Mouse (Mus musculus) MEL (cell line): ENCODE data around the gene Endog. TPM values are rescaled to one million over a fixed set of nuclear protein-coding genes. Genes with fewer than 3 reads are reported as not detected.
A peak's percentile ranks its signal among the peaks of the same experiment; 100 is the strongest.

Experiments
- DNase-seq: peaks from one replicate; pipeline ENCODE4 v3.0.0; 2011; ENCODE audit warnings: low read depth, low spot score
- H3K27ac ChIP-seq: 2 replicates; pipeline ENCODE4 v1.5.1; 2012; ENCODE audit warnings: low read depth, mild to moderate bottlenecking, control low read depth, low read length, moderate library complexity; ENCODE audit not compliant: control insufficient read depth
- H3K27me3 ChIP-seq, 2 experiments: fragments of 150-350 bp in 1 of 2; sonication (generic) in 1 of 2; 2 replicates each; pipeline ENCODE4 v1.6.1; 2012; ENCODE audit warnings: low read length in 2 of 2, mild to moderate bottlenecking in 2 of 2, improper control_type of control experiment in 1 of 2, moderate library complexity in 1 of 2; ENCODE audit not compliant: insufficient read depth in 2 of 2, control insufficient read depth in 1 of 2
- H3K36me3 ChIP-seq, 2 experiments: 2 replicates each; pipeline ENCODE4 v1.6.1; 2012 to 2014; ENCODE audit warnings: low read length in 2 of 2, improper control_type of control experiment in 1 of 2, inconsistent platforms in 1 of 2, mild to moderate bottlenecking in 1 of 2; ENCODE audit not compliant: insufficient read depth in 2 of 2, control insufficient read depth in 1 of 2
- H3K4me1 ChIP-seq, 2 experiments: fragments of 150-350 bp in 1 of 2; sonication (generic) in 1 of 2; 2 replicates each; pipeline ENCODE4 v1.6.1; 2012; ENCODE audit warnings: low read length in 2 of 2, improper control_type of control experiment in 1 of 2, mild to moderate bottlenecking in 1 of 2; ENCODE audit not compliant: insufficient read depth in 2 of 2, control insufficient read depth in 1 of 2
- H3K4me3 ChIP-seq, 2 experiments: fragments of 150-350 bp in 1 of 2; sonication (generic) in 1 of 2; 2 replicates each; pipeline ENCODE4 v1.5.1; 2012; ENCODE audit warnings: low read depth in 2 of 2, low read length in 2 of 2, mild to moderate bottlenecking in 2 of 2, moderate library complexity in 2 of 2, control low read depth in 1 of 2, improper control_type of control experiment in 1 of 2; ENCODE audit not compliant: control insufficient read depth in 1 of 2, insufficient read depth in 1 of 2
- H3K79me2 ChIP-seq: 2 replicates; pipeline ENCODE4 v1.6.1; 2012; ENCODE audit warnings: mild to moderate bottlenecking, low read length, moderate library complexity; ENCODE audit not compliant: control insufficient read depth, poor library complexity, insufficient read depth
- H3K9ac ChIP-seq: 2 replicates; pipeline ENCODE4 v1.6.1; 2012; ENCODE audit warnings: low read depth, mild to moderate bottlenecking, control low read depth, low read length, moderate library complexity; ENCODE audit not compliant: control insufficient read depth, poor library complexity, severe bottlenecking
- H3K9me3 ChIP-seq: fragments of 150-350 bp; sonication (generic); replicated peaks from 2 replicates; pipeline ENCODE4 v1.6.1; 2012; ENCODE audit warnings: mild to moderate bottlenecking, low read length, improper control_type of control experiment, moderate library complexity; ENCODE audit not compliant: insufficient read depth
- BHLHE40 ChIP-seq: IDR thresholded peaks from 2 replicates; pipeline ENCODE4 v1.6.1; 2012; ENCODE audit warnings: low read depth, mild to moderate bottlenecking, inconsistent platforms, low read length, improper control_type of control experiment, borderline replicate concordance
- CHD2 ChIP-seq: IDR thresholded peaks from 2 replicates; pipeline ENCODE4 v1.6.1; 2011; ENCODE audit warnings: low read length, improper control_type of control experiment
- CTCF ChIP-seq, 3 experiments: IDR thresholded peaks in 2 of 3; conservative IDR thresholded peaks in 1 of 3; 2 replicates each; pipeline ENCODE4 v1.5.1; 2011 to 2012; ENCODE audit warnings: low read length in 3 of 3, low read depth in 2 of 3, mild to moderate bottlenecking in 2 of 3, improper control_type of control experiment in 1 of 3, inconsistent platforms in 1 of 3, mixed read lengths in 1 of 3, moderate library complexity in 1 of 3; ENCODE audit not compliant: control insufficient read depth in 1 of 3, insufficient read depth in 1 of 3, poor library complexity in 1 of 3, severe bottlenecking in 1 of 3
- EP300 ChIP-seq, 2 experiments: IDR thresholded peaks; 2 replicates each; pipeline ENCODE4 v1.6.1; 2011; ENCODE audit warnings: improper control_type of control experiment in 2 of 2, low read length in 2 of 2, low read depth in 1 of 2, mild to moderate bottlenecking in 1 of 2
- ETS1 ChIP-seq: IDR thresholded peaks from 2 replicates; pipeline ENCODE4 v1.6.1; 2012; ENCODE audit warnings: low read depth, mild to moderate bottlenecking, inconsistent platforms, low read length, improper control_type of control experiment, moderate library complexity
- HCFC1 ChIP-seq: IDR thresholded peaks from 2 replicates; pipeline ENCODE4 v1.6.1; 2012; ENCODE audit warnings: low read depth, mild to moderate bottlenecking, inconsistent platforms, low read length, improper control_type of control experiment, moderate library complexity
- JUND ChIP-seq: IDR thresholded peaks from 2 replicates; pipeline ENCODE4 v1.6.1; 2011; ENCODE audit warnings: low read depth, mild to moderate bottlenecking, improper control_type of control experiment, low read length
- MAX ChIP-seq: IDR thresholded peaks from 2 replicates; pipeline ENCODE4 v1.6.1; 2011; ENCODE audit warnings: low read length, improper control_type of control experiment
- MAZ ChIP-seq: IDR thresholded peaks from 2 replicates; pipeline ENCODE4 v1.6.1; 2012; ENCODE audit warnings: low read depth, mild to moderate bottlenecking, inconsistent platforms, low read length, improper control_type of control experiment
- MEF2A ChIP-seq: IDR thresholded peaks from 2 replicates; pipeline ENCODE4 v1.6.1; 2014; ENCODE audit warnings: low read depth, mild to moderate bottlenecking, inconsistent platforms, low read length, improper control_type of control experiment; ENCODE audit not compliant: poor library complexity, insufficient replicate concordance, severe bottlenecking; ENCODE audit errors: extremely low read depth
- MXI1 ChIP-seq: IDR thresholded peaks from 2 replicates; pipeline ENCODE4 v1.6.1; 2011; ENCODE audit warnings: mild to moderate bottlenecking, low read depth, low read length, improper control_type of control experiment
- MYB ChIP-seq: IDR thresholded peaks from 2 replicates; pipeline ENCODE4 v1.6.1; 2011; ENCODE audit warnings: mild to moderate bottlenecking, low read depth, low read length, improper control_type of control experiment
- NELFE ChIP-seq: IDR thresholded peaks from 2 replicates; pipeline ENCODE4 v1.6.1; 2011; ENCODE audit warnings: low read depth, low read length, improper control_type of control experiment
- POLR2A ChIP-seq, 2 experiments: IDR thresholded peaks; 2 replicates each; pipeline ENCODE4 v1.6.1; 2011 to 2012; ENCODE audit warnings: low read length in 2 of 2, mild to moderate bottlenecking in 2 of 2, control low read depth in 1 of 2, improper control_type of control experiment in 1 of 2, low read depth in 1 of 2, moderate library complexity in 1 of 2; ENCODE audit not compliant: control insufficient read depth in 1 of 2, insufficient read depth in 1 of 2, poor library complexity in 1 of 2
- RCOR1 ChIP-seq: IDR thresholded peaks from 2 replicates; pipeline ENCODE4 v1.6.1; 2012; ENCODE audit warnings: low read depth, mild to moderate bottlenecking, inconsistent platforms, low read length, improper control_type of control experiment
- SIN3A ChIP-seq: IDR thresholded peaks from 2 replicates; pipeline ENCODE4 v1.6.1; 2012; ENCODE audit warnings: low read length, improper control_type of control experiment, inconsistent platforms
- SMC3 ChIP-seq: IDR thresholded peaks from 2 replicates; pipeline ENCODE4 v1.6.1; 2011; ENCODE audit warnings: low read depth, low read length, improper control_type of control experiment
- TAL1 ChIP-seq: IDR thresholded peaks from 2 replicates; pipeline ENCODE4 v1.6.1; 2012; ENCODE audit warnings: mild to moderate bottlenecking, inconsistent platforms, low read length, moderate library complexity, mixed read lengths
- TCF12 ChIP-seq: IDR thresholded peaks from 2 replicates; pipeline ENCODE4 v1.6.1; 2014; ENCODE audit warnings: low read depth, mild to moderate bottlenecking, inconsistent platforms, low read length, improper control_type of control experiment, moderate library complexity
- USF1 ChIP-seq: IDR thresholded peaks from 2 replicates; pipeline ENCODE4 v1.6.1; 2014; ENCODE audit warnings: low read depth, mild to moderate bottlenecking, inconsistent platforms, low read length, improper control_type of control experiment, moderate library complexity
- ZC3H11A ChIP-seq: IDR thresholded peaks from 2 replicates; pipeline ENCODE4 v1.6.1; 2012; ENCODE audit warnings: low read depth, mild to moderate bottlenecking, inconsistent platforms, low read length, improper control_type of control experiment
- ZKSCAN1 ChIP-seq: IDR thresholded peaks from 2 replicates; pipeline ENCODE4 v1.6.1; 2012; ENCODE audit warnings: low read depth, mild to moderate bottlenecking, inconsistent platforms, low read length, improper control_type of control experiment, moderate library complexity
- ZMIZ1 ChIP-seq: IDR thresholded peaks from 2 replicates; pipeline ENCODE4 v1.6.1; 2012; ENCODE audit warnings: low read depth, mild to moderate bottlenecking, inconsistent platforms, low read length, improper control_type of control experiment, moderate library complexity
- polyA plus RNA-seq, 2 experiments: library from polyadenylated mRNA; stranded (reverse) in 1 of 2; unstranded in 1 of 2; fragments of >175 nt in 1 of 2; fragments of >200 nt in 1 of 2; gene quantifications; 2 replicates each; pipeline versions ENCODE4 v1.2.1 to v1.2.4; 2012; ENCODE audit warnings: low replicate concordance in 2 of 2, low read depth in 1 of 2; ENCODE audit not compliant: insufficient read length in 2 of 2, insufficient read depth in 1 of 2, missing spikeins in 1 of 2
- total RNA-seq: library from RNA; depleted of rRNA; stranded (reverse); fragments of 300-350 nt; gene quantifications from 2 replicates; pipeline ENCODE4 v1.2.3, GENCODE M21; 2012

Endog gene
- total and polyA plus RNA-seq, 3 experiments = 19.4 to 27.2 TPM; not detected in 1

- TF ChIP-seq SMC3 = no peak
- TF ChIP-seq EP300 (IDR thresholded peaks at IDR 0.05; ENCODE audit: low read depth in 1 of 2, low read length in 2 of 2) = peak in 1 of 2 experiments; percentile 66; a peak in 2 of 4 replicates
- peak; percentile 98 for TF ChIP-seq NELFE
- peak; percentile 66 for TF ChIP-seq ETS1
- TF ChIP-seq ZKSCAN1 = no peak
- no peak for TF ChIP-seq MEF2A
- peak; percentile 90 to 100 for TF ChIP-seq POLR2A (IDR thresholded peaks at IDR 0.05; ENCODE audit: control insufficient read depth in 1 of 2, insufficient read depth in 1 of 2, low read depth in 1 of 2, low read length in 2 of 2, poor library complexity in 1 of 2)
- peak; percentile 98 for TF ChIP-seq MAX
- peak; percentile 87 for TF ChIP-seq HCFC1
- TF ChIP-seq JUND = no peak
- peak; percentile 95 for TF ChIP-seq BHLHE40
- no peak for TF ChIP-seq TAL1
- peak; percentile 100 for TF ChIP-seq USF1
- no peak for TF ChIP-seq CHD2
- peak; percentile 99 for TF ChIP-seq MAZ
- peak; percentile 98 for TF ChIP-seq ZMIZ1
- peak; percentile 75 for TF ChIP-seq MYB
Measured at GRCm38 (mm10) chr2:30133613-30134377, 37.5 kb upstream of the Endog start, which contains the start of gene Tbc1d13 (continued).

DNA sequence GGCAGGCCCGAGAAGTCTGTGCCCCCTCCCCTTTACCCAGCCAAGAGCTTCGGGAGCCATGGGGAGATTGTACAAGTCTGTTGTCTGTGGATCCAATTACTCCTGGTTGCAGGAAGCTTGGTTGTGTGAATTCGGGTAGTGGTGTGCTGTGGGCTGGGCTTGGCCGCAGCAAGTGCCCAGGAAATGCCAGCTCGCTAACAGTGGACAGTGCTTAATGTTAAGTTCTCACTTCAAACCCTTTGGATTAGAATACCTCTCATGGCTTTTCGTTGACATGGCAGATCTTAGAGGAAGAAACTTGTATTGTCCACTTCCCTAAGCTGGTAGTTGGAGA is 36.9 kb upstream of the Endog start:
- DNase-seq = no peak
- peaks cover 0 to 8% of the 10 kb centered on the region in 2 experiments; a peak in 2 of 4 replicates for H3K36me3 ChIP-seq
- H3K79me2 ChIP-seq = peaks cover 9% of the 10 kb centered on the region
- H3K4me1 ChIP-seq = peaks cover 2 to 11% of the 10 kb centered on the region in 2 experiments; a peak in 2 of 4 replicates
- H3K9me3 ChIP-seq = no peaks in the 10 kb centered on the region
- peak overlapping the region; percentile 66 to 74 for H3K4me3 ChIP-seq
- peak overlapping the region; percentile 36 for H3K27ac ChIP-seq
- H3K9ac ChIP-seq = peak overlapping the region; percentile 76
- H3K27me3 ChIP-seq = no peaks in the 10 kb centered on the region
- no peak for TF ChIP-seq TCF12
- no peak; the same call in 1 of the 2 replicates for TF ChIP-seq SIN3A
- TF ChIP-seq RCOR1 = no peak
- no peak for TF ChIP-seq EP300 (IDR thresholded peaks at IDR 0.05; ENCODE audit: low read depth in 1 of 2, low read length in 2 of 2)
- TF ChIP-seq MXI1 = no peak
- TF ChIP-seq SMC3 = no peak
- no peak for TF ChIP-seq ZC3H11A
- TF ChIP-seq CTCF (IDR thresholded peaks at IDR 0.05 in 2 of 3, conservative IDR thresholded peaks at IDR 0.05 in 1 of 3; ENCODE audit: control insufficient read depth in 1 of 3, insufficient read depth in 1 of 3, low read depth in 2 of 3, low read length in 3 of 3, poor library complexity in 1 of 3, severe bottlenecking in 1 of 3) = no peak
- TF ChIP-seq, all 39 proteins: peak for 0
